Mouse (Mus musculus) left cerebral cortex, adult 8-10 months (tissue): ENCODE data around the gene Cars2. TPM values are rescaled to one million over a fixed set of nuclear protein-coding genes. Genes with fewer than 3 reads are reported as not detected.
"Not testable (repeated sequence)": the region's sequence is repeated elsewhere in the genome, so short reads cannot be mapped to it uniquely, and the experiment has no call there.

Experiments used
- DNase-seq, 2 experiments: peaks; one replicate each; pipeline ENCODE4 v3.0.0; 2022; ENCODE audit warnings: low spot score in 2 of 2
- total RNA-seq, 4 experiments: library from RNA; stranded (reverse); gene quantifications; 2 replicates each; pipeline ENCODE4 v1.2.4; 2022

Cars2 gene
- total RNA-seq, 4 experiments from 2014 or later: 15.8 to 21.2 (median 18.4) TPM

- DNase-seq: peak; percentile 37 to 39
Observed at GRCm38 (mm10) chr8:11556691-11557423, 6.3 kb upstream of the Cars2 start.

GRCm38 (mm10) chr8:11555720-11556591 is 5.4 kb upstream of the Cars2 start:
- peak; percentile 79 to 100 for DNase-seq

- DNase-seq: peak; percentile 93 to 96
Observed at GRCm38 (mm10) chr8:11554799-11555719, 4.5 kb upstream of the Cars2 start, which contains the start of gene Ing1. TSS of gene Ing1 (plus strand) at chr8:11555571.

- no peak for DNase-seq
Observed at GRCm38 (mm10) chr8:11552390-11552789, 1.8 kb upstream of the Cars2 start.

GRCm38 (mm10) chr8:11551497-11551896 is 914 bp upstream of the Cars2 start:
- DNase-seq: not testable (repeated sequence)

GRCm38 (mm10) chr8:11549706-11550105 is 877 bp downstream of the Cars2 start:
- DNase-seq: no peak

- DNase-seq: no peak
Observed at GRCm38 (mm10) chr8:11547063-11547462, 3.5 kb downstream of the Cars2 start.

GRCm38 (mm10) chr8:11544386-11544785 is 6.2 kb downstream of the Cars2 start:
- DNase-seq: peak in 1 of 2 experiments; percentile 30

GRCm38 (mm10) chr8:11542866-11543265 is 7.7 kb downstream of the Cars2 start:
- no peak for DNase-seq

GRCm38 (mm10) chr8:11542031-11542430 is 8.6 kb downstream of the Cars2 start:
- no peak for DNase-seq

- DNase-seq: no peak
Observed at GRCm38 (mm10) chr8:11540182-11540581, 10.4 kb downstream of the Cars2 start.

- no peak for DNase-seq
Observed at GRCm38 (mm10) chr8:11539049-11539448, 11.5 kb downstream of the Cars2 start.

GRCm38 (mm10) chr8:11534494-11534893 is 16.1 kb downstream of the Cars2 start:
- no peak for DNase-seq

- DNase-seq: no peak
Observed at GRCm38 (mm10) chr8:11530849-11531248, 19.7 kb downstream of the Cars2 start.

GRCm38 (mm10) chr8:11530155-11530770 is 20.3 kb downstream of the Cars2 start:
- peak in 1 of 2 experiments; percentile 24 for DNase-seq

GRCm38 (mm10) chr8:11523331-11523730 is 27.3 kb downstream of the Cars2 start:
- DNase-seq: no peak

GRCm38 (mm10) chr8:11518676-11519075 is 31.9 kb downstream of the Cars2 start:
- DNase-seq: no peak

GRCm38 (mm10) chr8:11518056-11518396 is 32.6 kb downstream of the Cars2 start:
- no peak for DNase-seq

GRCm38 (mm10) chr8:11517366-11518055 is 33.1 kb downstream of the Cars2 start:
- DNase-seq: no peak

GRCm38 (mm10) chr8:11516292-11516691 is 34.3 kb downstream of the Cars2 start:
- DNase-seq: no peak
